ENCODE assay signal across 13 mouse cellular contexts in genomic region chr10:23812852-23813766, GRCm38 (mm10). TPM values are rescaled to one million over a fixed set of nuclear protein-coding genes. Genes with fewer than 3 reads are reported as not detected.
A peak's percentile ranks its signal among the peaks of the same experiment; 100 is the strongest.
DNase-seq lines count a peak whose midpoint lies in the region; ATAC-seq and TF ChIP-seq lines count a peak whose summit lies in the region.
"Had no signal": no experiment of that assay in that cellular context is flagged by ENCODE, and none has a peak within 500 bp of the region (broad histone marks: within the 10 kb centered on the region; RNA-seq: fewer than 3 reads in every experiment).

No protein-coding gene starts in this region.

- no peak overlapping the region for H3K27ac ChIP-seq in forebrain, embryonic 16.5 days (ENCODE audit: low read length)
- H3K27ac ChIP-seq: embryonic facial prominence, embryonic 13.5 days; gastrocnemius, adult 2 months; limb, embryonic 13.5 days; liver, embryonic 15.5 days had no signal

- 35% methylated on average over 11 of the region's 11 CpGs for WGBS in forebrain, embryonic 16.5 days

- H3K27me3 ChIP-seq in E14TG2a.4 (ENCODE audit: insufficient read depth, low read length), result no peaks in the 10 kb centered on the region
- H3K27me3 ChIP-seq in forebrain, embryonic 16.5 days (replicated peaks; ENCODE audit: control insufficient read depth, insufficient read depth, low read length), result no peaks in the 10 kb centered on the region
- H3K27me3 ChIP-seq: embryonic facial prominence, embryonic 13.5 days; limb, embryonic 13.5 days; liver, embryonic 15.5 days; Patski had no signal

- peak; percentile 11 for DNase-seq in lung, postnatal 36 days
- no peak for DNase-seq in lung, postnatal 25 days (ENCODE audit: low spot score)
- peak; percentile 84 for DNase-seq in WW6 (ENCODE audit: low read depth, low spot score)
- DNase-seq in layer of hippocampus, postnatal 36 days, result no peak
- no peak for DNase-seq in ovary, postnatal 10 days (ENCODE audit: low spot score)
- DNase-seq in heart, adult 9 months (ENCODE audit: low spot score in 2 of 2), result no peak

- peaks cover 49% of the 10 kb centered on the region for H3K4me1 ChIP-seq in E14TG2a.4 (replicated peaks; ENCODE audit: low read depth, low read length)
- 0 out of 2 replicates have a peak, but pooled peaks cover 3% of the 10 kb centered on the region for H3K4me1 ChIP-seq in forebrain, embryonic 16.5 days (replicated peaks; ENCODE audit: control insufficient read depth, insufficient read depth, low read length)
- H3K4me1 ChIP-seq: embryonic facial prominence, embryonic 13.5 days; limb, embryonic 13.5 days; liver, embryonic 15.5 days had no signal

- H3K9me3 ChIP-seq in E14TG2a.4 (ENCODE audit: low read length), result 0 out of 2 replicates have a peak, but pooled peaks cover 5% of the 10 kb centered on the region
- no peaks in the 10 kb centered on the region for H3K9me3 ChIP-seq in forebrain, embryonic 16.5 days (ENCODE audit: control insufficient read depth, low read length)
- H3K9me3 ChIP-seq: embryonic facial prominence, embryonic 13.5 days; limb, embryonic 13.5 days; liver, embryonic 15.5 days had no signal

- peak; percentile 62 for ATAC-seq in forebrain, embryonic 16.5 days

- H3K36me3 ChIP-seq in E14TG2a.4 (ENCODE audit: insufficient read depth, low read length), result 0 out of 2 replicates have a peak, but pooled peaks cover 2% of the 10 kb centered on the region
- H3K36me3 ChIP-seq in forebrain, embryonic 16.5 days (ENCODE audit: control insufficient read depth, insufficient read depth), result peaks cover 5% of the 10 kb centered on the region; the same call in 1 of the 2 replicates
- H3K36me3 ChIP-seq: liver, embryonic 15.5 days had no signal

- H3K4me2 ChIP-seq in forebrain, embryonic 16.5 days (ENCODE audit: low read length), result no peak overlapping the region
- H3K4me2 ChIP-seq: embryonic facial prominence, embryonic 13.5 days; limb, embryonic 13.5 days; liver, embryonic 15.5 days had no signal

- H3K9ac ChIP-seq in forebrain, embryonic 16.5 days (replicated peaks; ENCODE audit: low read depth, low read length), result no peak overlapping the region
- H3K9ac ChIP-seq: embryonic facial prominence, embryonic 13.5 days; limb, embryonic 13.5 days; liver, embryonic 15.5 days had no signal

- peak overlapping the region; percentile 67 for H3K4me3 ChIP-seq in E14TG2a.4 (replicated peaks; ENCODE audit: low read length)
- no peak overlapping the region for H3K4me3 ChIP-seq in forebrain, embryonic 16.5 days (replicated peaks; ENCODE audit: low read length)
- H3K4me3 ChIP-seq: embryonic facial prominence, embryonic 13.5 days; gastrocnemius, adult 2 months; limb, embryonic 13.5 days; liver, embryonic 15.5 days had no signal

- no peak for TF ChIP-seq CTCF in E14TG2a.4 (conservative IDR thresholded peaks at IDR 0.05; ENCODE audit: low read length)

RNA-seq across cellular contexts. Expression of gene Slc18b1, which starts 16.3 kb away (rescaled TPM):
- 20.8 and 21.2 TPM in 2 replicates for polyA plus RNA-seq in forebrain, embryonic 16.5 days (2015; fragmentation: Nextera tagmentation; extraction: Ambion mirVana)
- total RNA-seq in layer of hippocampus, postnatal 36 days (2021), result 10 to 100 TPM; 26.2 to 26.6 TPM

RNA-seq across cellular contexts. Expression of gene Rps12, which starts 26.0 kb away (rescaled TPM):
- 105 and 109 TPM in 2 replicates for polyA plus RNA-seq in forebrain, embryonic 16.5 days (2015; fragmentation: Nextera tagmentation; extraction: Ambion mirVana)
- 100 to 1,000 TPM; 226 to 229 TPM for total RNA-seq in layer of hippocampus, postnatal 36 days (2021)

RNA-seq across cellular contexts. Expression of gene Vnn3, which starts 38.2 kb away (rescaled TPM):
- polyA plus RNA-seq in forebrain, embryonic 16.5 days (2015; fragmentation: Nextera tagmentation; extraction: Ambion mirVana), result not detected in 2 replicates
- under 1 TPM; 0.25 to 0.40 TPM for total RNA-seq in layer of hippocampus, postnatal 36 days (2021)
- total RNA-seq: gastrocnemius, adult 2 months had no signal
- polyA plus RNA-seq: embryonic facial prominence, embryonic 13.5 days; limb, embryonic 13.5 days; Patski had no signal

Comparison
In these comparisons a context has a peak if more than half of its experiments do, and no peak if none do; other contexts are left out.
1. DNase-seq: peak in lung, postnatal 36 days (single experiment) and WW6 (single experiment); none in lung, postnatal 25 days (single experiment), layer of hippocampus, postnatal 36 days (0 of 2), ovary, postnatal 10 days (single experiment) and heart, adult 9 months (0 of 2).